Mouse (Mus musculus) embryo, embryonic 9.5 days (tissue): Measurements from ENCODE around the gene Dusp3.

Experiments
- DNase-seq: peaks from one replicate; pipeline ENCODE4 v3.0.0-alpha.2; 2017; ENCODE audit errors: extremely low spot score

Dusp3 gene

GRCm38 (mm10) chr11:101986913-101987312 lies at the start of gene Dusp3:
Dusp3 (minus strand) TSS chr11:101987013.
- DNase-seq: no peak

GRCm38 (mm10) chr11:102036336-102036735 lies 49.5 kb upstream of the Dusp3 start:
- no peak for DNase-seq

GRCm38 (mm10) chr11:102035456-102035960 lies 48.7 kb upstream of the Dusp3 start:
- DNase-seq: no peak

- no peak for DNase-seq
Observed at GRCm38 (mm10) chr11:102034887-102035286, 48.1 kb upstream of the Dusp3 start.

- DNase-seq: no peak
Observed at GRCm38 (mm10) chr11:102033055-102033591, 46.3 kb upstream of the Dusp3 start.

- DNase-seq: no peak
Observed at GRCm38 (mm10) chr11:102031149-102031548, 44.3 kb upstream of the Dusp3 start.

- no peak for DNase-seq
Observed at GRCm38 (mm10) chr11:102029966-102030365, 43.2 kb upstream of the Dusp3 start.

- DNase-seq: no peak
Observed at GRCm38 (mm10) chr11:102029304-102029703, 42.5 kb upstream of the Dusp3 start.

GRCm38 (mm10) chr11:102028087-102028816 lies 41.4 kb upstream of the Dusp3 start, which contains the start of gene Mpp3:
Mpp3 (minus strand) TSS chr11:102028461.
- DNase-seq: no peak

- DNase-seq: peak; percentile 23
Observed at GRCm38 (mm10) chr11:102027361-102028017, 40.7 kb upstream of the Dusp3 start.

- peak; percentile 87 for DNase-seq
Observed at GRCm38 (mm10) chr11:102026694-102027360, 40.0 kb upstream of the Dusp3 start.

GRCm38 (mm10) chr11:102025991-102026660 lies 39.3 kb upstream of the Dusp3 start:
- no peak for DNase-seq

- DNase-seq: no peak
Observed at GRCm38 (mm10) chr11:102025354-102025753, 38.5 kb upstream of the Dusp3 start.

GRCm38 (mm10) chr11:102024875-102025274 lies 38.1 kb upstream of the Dusp3 start:
- no peak for DNase-seq

GRCm38 (mm10) chr11:102024084-102024758 lies 37.4 kb upstream of the Dusp3 start:
- no peak for DNase-seq

- no peak for DNase-seq
Observed at GRCm38 (mm10) chr11:102023406-102023805, 36.6 kb upstream of the Dusp3 start.

- DNase-seq: no peak
Observed at GRCm38 (mm10) chr11:102021196-102021595, 34.4 kb upstream of the Dusp3 start.

GRCm38 (mm10) chr11:102019736-102020135 lies 32.9 kb upstream of the Dusp3 start:
- no peak for DNase-seq

GRCm38 (mm10) chr11:102016136-102016535 lies 29.3 kb upstream of the Dusp3 start:
- DNase-seq: no peak

GRCm38 (mm10) chr11:102015472-102015871 lies 28.7 kb upstream of the Dusp3 start:
- no peak for DNase-seq

- DNase-seq: no peak
Observed at GRCm38 (mm10) chr11:102013201-102013600, 26.4 kb upstream of the Dusp3 start.
